Mouse (Mus musculus) brain, embryonic 14.5 days (tissue): Measurements from ENCODE around the gene Sod3.

Experiments used
- CTCF ChIP-seq: fragments of 200-500 bp; IDR thresholded peaks from 2 replicates; pipeline ENCODE4 v1.5.1; 2012; ENCODE audit warnings: inconsistent platforms, mild to moderate bottlenecking, moderate library complexity, borderline replicate concordance; ENCODE audit not compliant: insufficient read depth, insufficient read length; ENCODE audit errors: extremely low read depth
- POLR2A ChIP-seq: fragments of 200-500 bp; IDR thresholded peaks from 2 replicates; pipeline ENCODE4 v1.6.1; 2012; ENCODE audit warnings: mild to moderate bottlenecking, inconsistent platforms, borderline replicate concordance; ENCODE audit not compliant: poor library complexity, insufficient read depth, insufficient read length, severe bottlenecking; ENCODE audit errors: extremely low read depth

DNA sequence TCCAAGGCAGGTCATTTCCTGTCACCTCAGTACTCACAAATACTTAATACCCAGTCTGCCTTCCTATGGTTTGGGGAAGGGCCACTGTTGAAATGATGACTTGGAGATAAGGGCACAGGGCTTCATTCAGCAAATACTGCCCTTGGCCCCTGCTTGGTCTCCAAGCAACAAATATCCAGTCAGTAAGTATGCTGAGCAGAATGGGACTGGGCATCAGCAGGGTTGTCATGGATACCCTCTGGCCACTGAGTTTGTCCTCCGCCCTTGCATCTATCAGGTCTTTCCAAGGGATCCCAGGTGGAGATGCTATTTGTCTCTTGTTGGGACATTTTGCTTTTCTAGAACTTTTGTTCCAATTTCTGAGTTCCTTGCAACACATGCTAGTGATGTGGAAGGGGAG lies 51.6 kb downstream of the Sod3 start:
- TF ChIP-seq CTCF (no peak), POLR2A (no peak)
